Mouse (Mus musculus): Measurements from ENCODE around the gene Tmem201. TPM values are rescaled to one million over a fixed set of nuclear protein-coding genes. Genes with fewer than 3 reads are reported as not detected.
A peak's percentile ranks its signal among the peaks of the same experiment; 100 is the strongest.

Gene Tmem201
- total RNA-seq, 2 experiments from 2014 or later: 8.1 to 22.9 TPM

DNA sequence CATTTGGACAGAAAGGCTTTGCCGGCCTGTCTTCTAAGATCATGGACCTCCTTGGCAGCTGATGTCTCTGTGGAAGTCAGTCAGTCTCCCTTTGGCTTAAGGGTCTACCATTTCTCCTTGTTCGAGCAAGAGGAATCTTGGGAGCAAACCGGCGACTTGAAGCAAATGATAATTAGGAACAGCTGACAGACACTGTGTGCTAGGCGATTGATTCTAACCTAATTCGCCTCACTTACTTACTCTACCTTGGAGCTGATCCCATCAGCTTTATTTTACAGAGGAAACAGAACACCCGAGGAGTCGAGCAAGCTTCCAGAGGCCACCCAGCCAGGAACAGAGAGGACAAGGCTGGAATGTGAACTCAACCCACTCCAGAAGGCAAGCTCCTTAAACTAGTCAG, 46.5 kb downstream of the Tmem201 start:
- ATAC-seq (replicated peaks; ENCODE audit: low FRiP score, low TSS enrichment, poor library complexity, severe bottlenecking): no peak

DNA sequence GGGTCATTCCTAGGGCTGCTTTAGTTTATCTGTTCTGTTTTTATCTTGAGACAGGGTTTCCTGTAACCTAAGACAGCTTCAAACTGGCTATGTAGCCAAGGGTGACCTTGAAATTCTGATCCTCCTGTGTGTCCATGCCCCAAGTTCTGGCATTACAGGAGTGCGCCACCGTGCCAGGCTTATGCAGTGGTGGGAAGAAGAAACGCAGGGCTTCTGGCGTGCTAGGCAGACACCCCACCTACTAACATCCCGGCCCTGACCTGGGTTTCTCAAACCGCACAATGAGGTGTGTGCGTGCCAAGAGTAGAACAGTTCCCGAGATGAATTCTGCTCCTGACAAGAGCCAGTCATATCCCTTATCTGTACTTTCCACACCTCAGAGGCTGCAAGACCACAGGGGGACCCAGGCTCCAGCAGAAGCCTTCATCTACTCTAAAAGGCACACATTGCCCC, 47.0 kb downstream of the Tmem201 start:
- peak; percentile 87 for ATAC-seq (replicated peaks; ENCODE audit: low FRiP score, low TSS enrichment, poor library complexity, severe bottlenecking)

DNA sequence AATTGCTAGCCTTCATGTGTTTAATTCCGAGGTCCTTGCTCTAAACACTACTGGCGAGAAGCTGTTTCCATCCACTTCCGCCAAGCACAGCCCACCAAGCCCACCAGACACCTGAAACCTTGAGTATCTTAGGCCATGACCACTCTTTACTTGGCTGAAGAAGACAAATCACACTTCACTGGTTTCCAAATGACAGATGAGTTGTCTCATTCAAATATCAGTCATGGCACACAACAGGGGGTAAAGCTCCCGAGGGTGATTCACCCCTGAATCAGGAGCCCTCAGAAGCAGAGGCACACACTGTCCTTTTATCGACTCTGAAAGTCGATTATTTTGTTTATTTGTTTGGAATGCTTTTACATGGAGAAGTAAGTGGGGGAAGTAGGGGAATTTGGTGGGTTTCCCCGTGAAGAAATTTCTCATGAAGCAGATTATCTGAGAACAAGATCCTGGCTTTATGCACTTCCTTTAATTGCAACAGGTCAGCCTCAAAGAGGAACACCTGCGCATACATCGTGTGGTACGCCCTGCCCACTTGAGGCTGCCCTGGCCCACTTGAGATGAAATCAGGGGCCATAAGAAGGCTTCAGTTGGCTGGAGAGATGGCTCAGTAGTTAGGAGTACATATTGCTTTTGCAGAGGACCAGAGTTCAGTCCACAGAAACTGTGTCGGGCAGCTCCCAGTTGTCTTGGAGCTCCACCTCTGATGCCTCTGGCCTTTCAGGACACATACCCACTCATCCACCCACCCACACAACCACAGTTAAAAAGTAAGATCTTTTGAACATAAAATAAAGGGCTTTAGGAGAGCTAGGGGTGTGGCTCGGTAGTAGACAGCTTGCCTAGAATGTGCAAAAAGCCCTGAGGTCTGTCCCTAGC, 47.8 kb downstream of the Tmem201 start:
- ATAC-seq (replicated peaks; ENCODE audit: low FRiP score, low TSS enrichment, poor library complexity, severe bottlenecking): 0 out of 2 replicates have a peak, but pooled peaks have one; percentile 13

DNA sequence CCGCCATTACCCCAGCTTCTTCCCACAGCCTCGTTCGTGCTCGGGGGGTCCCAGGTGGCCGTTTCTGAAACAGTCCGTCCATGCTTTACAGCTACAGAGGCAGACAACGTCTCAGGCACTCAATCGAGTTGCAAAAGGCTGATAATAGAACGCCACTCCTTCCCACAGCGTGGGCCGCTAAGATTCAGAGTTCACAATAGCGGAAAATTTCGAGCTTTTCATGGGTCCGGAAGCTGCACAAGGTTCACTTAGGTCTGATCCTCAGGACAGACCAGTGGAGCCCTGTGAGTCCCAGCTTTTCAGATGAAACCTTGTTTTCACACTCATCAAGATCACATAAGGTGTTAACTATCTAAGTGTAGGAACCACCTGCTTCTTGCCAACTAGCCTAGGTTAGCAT, 49.0 kb downstream of the Tmem201 start:
- no peak for ATAC-seq (replicated peaks; ENCODE audit: low FRiP score, low TSS enrichment, poor library complexity, severe bottlenecking)

DNA sequence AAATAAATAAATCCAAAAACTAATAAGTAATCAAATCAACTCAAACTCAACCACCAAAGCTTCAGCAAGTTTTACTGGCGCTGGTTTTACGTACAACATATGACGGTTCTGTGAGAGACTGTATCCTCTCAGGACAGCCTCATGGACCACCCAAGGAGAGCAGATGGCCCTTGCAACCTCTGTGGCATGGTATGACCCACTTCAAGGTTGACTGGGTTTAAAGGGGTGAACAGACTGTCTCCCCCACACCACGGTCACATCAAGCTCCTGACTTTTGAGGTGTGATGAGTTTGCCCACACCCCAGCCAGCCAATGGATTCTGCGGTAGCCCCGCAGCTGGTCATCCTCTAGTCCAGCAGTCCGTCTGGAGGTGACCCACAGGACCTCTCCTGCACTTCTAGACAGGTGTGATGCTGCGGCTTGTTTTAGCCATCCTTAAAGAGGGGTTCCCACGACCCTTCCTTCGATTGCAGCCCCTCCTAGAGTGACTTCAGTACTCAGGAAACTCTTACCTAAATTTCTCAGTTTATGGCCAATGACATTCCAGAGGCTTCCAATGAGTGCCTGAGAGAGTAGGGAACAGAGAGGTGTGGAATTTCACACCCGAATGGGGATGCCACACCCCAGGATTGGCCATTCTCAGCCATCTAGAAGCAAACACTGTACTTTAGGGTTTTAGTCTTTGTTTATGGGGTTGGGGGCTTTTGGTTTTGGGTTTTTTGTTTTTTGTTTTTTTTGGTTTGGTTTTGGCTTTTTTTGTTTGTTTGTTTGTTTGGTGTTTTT, 52.8 kb downstream of the Tmem201 start:
- ATAC-seq (replicated peaks; ENCODE audit: low FRiP score, low TSS enrichment, poor library complexity, severe bottlenecking): no peak

DNA sequence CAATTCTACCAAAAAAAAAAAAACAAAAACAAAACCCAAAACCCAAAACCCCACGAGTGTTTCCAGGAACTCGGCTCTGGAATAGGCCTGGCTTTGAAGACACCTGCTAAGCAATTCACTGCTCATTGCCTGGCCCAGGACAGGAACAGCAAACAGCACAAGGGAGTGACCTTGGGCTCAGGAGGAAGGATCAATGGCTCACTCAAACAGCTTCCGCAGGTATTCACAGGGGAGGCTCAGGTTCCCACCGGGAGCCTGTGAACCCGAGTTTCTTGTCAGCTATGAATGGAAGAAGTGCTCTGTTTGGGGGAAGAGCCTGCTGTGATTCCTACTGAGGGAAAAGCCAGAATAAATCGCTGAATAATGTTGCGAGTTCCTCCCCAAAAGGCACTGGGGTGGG, 54.0 kb downstream of the Tmem201 start:
- ATAC-seq (replicated peaks; ENCODE audit: low FRiP score, low TSS enrichment, poor library complexity, severe bottlenecking): no peak

DNA sequence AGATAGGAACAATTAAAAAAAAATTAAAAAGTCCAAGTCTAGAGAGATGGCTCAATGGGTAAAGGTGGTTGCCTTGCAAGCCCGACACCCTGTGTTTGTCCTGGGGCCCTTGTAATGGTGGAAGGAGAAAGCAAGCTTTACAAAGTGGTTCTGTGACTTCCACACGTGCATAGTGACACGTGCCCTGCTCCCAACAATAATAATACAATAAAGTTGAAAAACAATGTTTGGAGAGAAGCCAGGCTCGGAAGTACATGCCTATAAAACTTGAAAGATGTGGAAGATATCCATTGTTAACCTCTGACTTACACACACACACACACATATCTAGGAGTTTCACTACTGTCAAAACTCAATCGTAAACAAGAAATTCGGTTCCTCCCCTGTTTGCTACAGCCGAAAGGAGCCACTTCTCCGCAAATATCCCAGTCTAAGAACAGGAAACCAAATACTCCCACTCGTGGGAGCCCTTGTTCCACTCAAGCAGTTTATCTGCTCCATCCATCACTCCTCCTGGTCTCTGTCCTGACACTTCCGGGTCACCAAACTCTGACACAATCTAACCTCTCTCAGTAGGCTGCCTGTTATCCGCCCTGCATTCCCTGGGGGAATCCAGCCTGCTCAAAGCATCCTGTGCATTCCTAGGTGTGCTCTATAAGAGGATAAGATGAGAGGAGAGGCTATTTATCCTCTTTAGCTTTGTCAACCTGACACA, 58.6 kb downstream of the Tmem201 start:
- ATAC-seq (replicated peaks; ENCODE audit: low FRiP score, low TSS enrichment, poor library complexity, severe bottlenecking): no peak

DNA sequence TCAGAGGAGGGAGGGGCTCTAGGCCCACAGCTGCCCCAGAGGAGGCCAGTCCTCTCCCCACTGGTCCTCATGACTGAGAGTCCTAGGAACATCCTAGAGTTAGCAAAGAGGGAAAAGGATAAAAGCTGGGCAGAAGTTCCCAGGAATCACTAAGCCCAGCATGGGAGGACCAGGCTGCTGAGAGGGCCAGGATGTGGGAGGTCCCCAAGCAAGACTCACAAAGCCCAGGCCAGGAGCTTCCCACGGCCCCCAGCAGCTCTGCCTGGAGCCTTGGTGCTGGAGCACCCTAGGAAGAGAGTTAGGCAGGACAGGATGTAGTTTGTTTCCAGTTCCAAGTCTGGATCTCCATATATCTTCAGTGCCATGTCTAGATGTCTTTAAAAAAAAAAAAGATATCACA, 59.8 kb downstream of the Tmem201 start:
- no peak for ATAC-seq (replicated peaks; ENCODE audit: low FRiP score, low TSS enrichment, poor library complexity, severe bottlenecking)

DNA sequence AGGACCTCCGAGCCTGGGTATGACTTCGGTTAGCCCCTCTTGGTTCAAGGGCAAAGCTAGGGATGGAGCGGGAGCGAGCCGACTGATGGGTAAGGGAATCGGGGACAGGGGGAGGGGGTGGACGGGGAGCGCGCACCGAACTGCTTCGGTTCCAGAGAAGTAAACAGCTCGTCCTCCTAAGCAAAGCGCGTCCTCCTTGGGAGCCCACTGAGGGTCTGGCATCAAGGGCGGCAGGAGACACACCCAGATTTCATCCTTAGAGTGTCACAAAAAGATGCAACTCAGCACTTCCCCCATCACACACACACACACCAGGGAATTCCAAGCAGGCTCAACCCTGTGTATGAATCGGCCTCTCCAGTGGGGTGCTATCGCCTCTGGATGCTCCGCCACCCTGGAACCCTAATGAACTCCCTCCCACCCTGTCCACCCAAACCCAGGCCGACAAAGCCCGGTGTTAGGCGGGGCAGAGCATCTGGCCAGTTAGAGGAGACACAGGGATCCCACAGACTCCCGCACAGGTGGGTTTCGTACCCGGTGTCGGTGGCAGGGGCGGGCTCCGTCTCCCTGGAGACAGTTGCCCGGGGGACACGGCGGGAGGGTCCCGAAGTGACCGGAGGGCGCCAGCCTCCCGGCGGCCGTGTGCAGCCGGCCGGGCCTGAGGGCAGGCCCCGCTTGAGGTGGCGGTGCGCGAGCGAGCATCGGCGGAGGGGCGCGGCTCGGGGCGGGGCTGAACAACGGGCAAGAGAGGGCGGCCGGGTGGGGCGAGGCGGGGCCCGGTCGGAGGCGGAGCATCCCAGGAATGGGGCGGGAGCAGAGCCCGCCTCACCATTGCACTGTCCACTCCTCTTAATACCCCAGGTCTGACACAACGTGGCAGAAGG, 62.2 kb downstream of the Tmem201 start:
- peak; percentile 98 for ATAC-seq (replicated peaks; ENCODE audit: low FRiP score, low TSS enrichment, poor library complexity, severe bottlenecking)

DNA sequence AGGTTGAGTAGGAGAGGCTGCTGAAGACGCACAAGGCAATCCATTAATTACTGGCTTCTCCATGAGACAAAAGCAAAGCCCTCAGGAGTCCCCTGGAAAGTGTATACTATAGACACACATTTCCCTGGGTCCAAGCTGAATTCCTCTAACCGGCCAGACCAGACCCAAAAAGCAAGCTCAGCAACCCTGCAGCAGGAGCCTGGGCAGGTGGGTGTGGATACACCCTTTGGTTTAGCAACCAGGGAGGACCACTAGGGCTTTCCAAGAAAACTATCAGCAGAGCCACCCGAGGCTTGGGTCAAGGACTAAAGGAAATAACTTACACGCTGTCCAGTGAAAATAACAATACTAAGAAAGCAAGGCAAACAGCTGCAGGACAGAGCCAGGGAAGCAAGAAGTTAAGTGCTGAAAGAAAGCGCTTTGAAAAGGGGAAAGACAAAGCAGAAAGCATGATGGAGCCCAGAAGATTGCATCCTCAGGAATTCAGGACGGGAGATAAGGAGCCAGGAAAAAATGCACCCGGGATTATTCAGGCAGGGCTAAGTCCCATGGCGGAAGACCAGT, 62.9 kb downstream of the Tmem201 start:
- no peak for ATAC-seq (replicated peaks; ENCODE audit: low FRiP score, low TSS enrichment, poor library complexity, severe bottlenecking)

DNA sequence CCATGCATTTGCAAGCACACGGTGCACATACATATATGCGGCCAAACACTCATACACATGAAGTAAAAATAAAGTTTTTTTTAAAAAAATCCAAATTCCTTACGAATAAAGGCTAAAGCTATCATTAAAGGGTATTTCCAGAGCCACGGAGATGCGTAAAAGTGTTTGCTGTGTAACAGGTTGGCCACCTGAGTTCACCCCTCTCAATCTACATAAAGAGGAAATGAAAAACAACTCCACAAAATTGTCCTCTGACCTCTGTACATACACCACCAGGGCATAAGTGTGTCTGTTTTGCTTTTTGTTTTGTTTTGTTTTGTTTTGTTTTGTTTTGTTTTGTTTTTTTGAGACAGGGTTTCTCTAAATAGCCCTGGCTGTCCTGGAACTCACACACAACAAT, 65.1 kb downstream of the Tmem201 start:
- ATAC-seq (replicated peaks; ENCODE audit: low FRiP score, low TSS enrichment, poor library complexity, severe bottlenecking): no peak

DNA sequence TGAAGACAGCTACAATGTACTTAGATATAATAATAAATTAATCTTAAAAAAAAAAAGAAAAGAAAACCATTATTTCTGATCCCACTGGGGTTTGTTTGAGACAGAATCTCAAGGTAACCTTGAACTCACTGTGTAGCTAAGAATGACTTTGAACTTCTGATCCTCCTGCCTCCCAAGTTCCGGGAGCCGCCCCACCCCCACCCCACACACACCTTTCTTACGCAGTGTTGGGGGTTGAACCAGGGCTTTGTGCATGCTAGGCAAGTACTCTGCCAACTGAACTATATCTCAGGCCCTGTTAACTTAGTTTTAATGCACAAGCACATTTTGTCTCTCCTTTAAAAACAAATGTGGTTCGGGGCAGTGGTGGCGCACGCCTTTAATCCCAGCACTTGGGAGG, 66.7 kb downstream of the Tmem201 start:
- no peak for ATAC-seq (replicated peaks; ENCODE audit: low FRiP score, low TSS enrichment, poor library complexity, severe bottlenecking)

DNA sequence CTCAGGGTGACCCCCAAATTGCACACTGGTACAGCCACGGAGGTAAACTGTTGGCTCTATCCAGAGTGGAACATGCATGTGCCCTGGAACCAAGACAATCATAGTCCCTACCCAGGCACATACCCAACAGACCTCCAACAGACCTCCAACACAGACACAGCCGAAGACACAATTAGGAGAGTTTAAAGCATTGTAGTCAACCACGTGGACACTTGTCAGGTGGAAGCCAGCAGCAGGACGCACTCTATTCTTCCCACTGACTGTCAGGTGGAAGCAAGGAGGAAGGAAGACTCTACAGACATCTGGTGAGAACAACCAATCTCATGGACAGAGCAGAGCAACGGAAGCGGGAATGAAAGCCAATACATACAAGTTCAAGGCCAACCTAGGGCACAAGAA, 72.2 kb downstream of the Tmem201 start:
- no peak for ATAC-seq (replicated peaks; ENCODE audit: low FRiP score, low TSS enrichment, poor library complexity, severe bottlenecking)

Other genes starting within 250 kb of the Tmem201 start
- gene Ctnnbip1, start 219.8 kb downstream of the Tmem201 start, total RNA-seq (2014; fragmentation: Nextera tagmentation): 1.5 and 5.5 TPM in 2 replicates
- gene Ctnnbip1, start 219.8 kb downstream of the Tmem201 start, total RNA-seq (2017): 1.7 and 5.9 TPM in 2 replicates
- gene Clstn1, start 151.6 kb downstream of the Tmem201 start, total RNA-seq (2014; fragmentation: Nextera tagmentation): 30.8 and 31.2 TPM in 2 replicates
- gene Clstn1, start 151.6 kb downstream of the Tmem201 start, total RNA-seq (2017): 23.3 and 30.4 TPM in 2 replicates
- gene Pik3cd, start 35.5 kb downstream of the Tmem201 start, total RNA-seq (2014; fragmentation: Nextera tagmentation): 29.6 and 39.7 TPM in 2 replicates
- 14.1 and 17.9 TPM in 2 replicates for gene Pik3cd, start 35.5 kb downstream of the Tmem201 start, total RNA-seq (2017)
- gene Slc25a33, start 36.2 kb upstream of the Tmem201 start, total RNA-seq (2014; fragmentation: Nextera tagmentation): 8.1 and 9.5 TPM in 2 replicates
- 9.3 and 16.3 TPM in 2 replicates for gene Slc25a33, start 36.2 kb upstream of the Tmem201 start, total RNA-seq (2017)
- 0.35 TPM in 1 of 2 replicates, not detected in the other for gene Spsb1, start 217.0 kb upstream of the Tmem201 start, total RNA-seq (2014; fragmentation: Nextera tagmentation)
- gene Spsb1, start 217.0 kb upstream of the Tmem201 start, total RNA-seq (2017): not detected in 2 replicates